Mouse (Mus musculus): ENCODE results near the gene Tulp3. TPM values are rescaled to one million over a fixed set of nuclear protein-coding genes. Genes with fewer than 3 reads are reported as not detected.

The Tulp3 gene
- total RNA-seq, 2 experiments from 2014 or later = 21.9 to 22.9 TPM

- DNase-seq (ENCODE audit: extremely low spot score in 1 of 2, low spot score in 1 of 2) = no peak
Measured at GRCm38 (mm10) chr6:128299292-128300133, 56.1 kb downstream of the Tulp3 start.

DNA sequence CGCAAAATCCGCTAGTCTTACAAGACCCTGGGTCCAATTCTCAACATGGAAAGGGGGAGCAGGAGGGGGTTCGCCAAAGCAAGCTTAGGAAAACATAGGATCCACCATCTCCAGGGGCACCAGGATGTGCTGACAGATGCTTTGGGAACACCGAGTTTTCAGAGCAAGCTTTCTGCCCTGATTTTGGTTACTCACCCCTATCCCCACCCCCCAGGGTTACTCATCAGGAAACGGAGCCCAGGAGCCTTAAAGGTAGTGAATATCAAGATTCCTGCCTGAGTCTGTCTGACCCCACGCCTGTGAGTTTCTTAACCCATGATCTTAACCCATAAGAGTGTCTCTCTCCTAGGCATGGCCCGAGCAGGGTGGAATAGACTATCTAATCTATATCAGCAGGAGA is 57.4 kb downstream of the Tulp3 start:
- DNase-seq (ENCODE audit: extremely low spot score in 1 of 2, low spot score in 1 of 2) = no peak

- DNase-seq (ENCODE audit: extremely low spot score in 1 of 2, low spot score in 1 of 2) = no peak
Measured at GRCm38 (mm10) chr6:128296750-128297393, 58.8 kb downstream of the Tulp3 start.

GRCm38 (mm10) chr6:128295876-128296749 is 59.5 kb downstream of the Tulp3 start:
- DNase-seq (ENCODE audit: extremely low spot score in 1 of 2, low spot score in 1 of 2) = no peak

DNA sequence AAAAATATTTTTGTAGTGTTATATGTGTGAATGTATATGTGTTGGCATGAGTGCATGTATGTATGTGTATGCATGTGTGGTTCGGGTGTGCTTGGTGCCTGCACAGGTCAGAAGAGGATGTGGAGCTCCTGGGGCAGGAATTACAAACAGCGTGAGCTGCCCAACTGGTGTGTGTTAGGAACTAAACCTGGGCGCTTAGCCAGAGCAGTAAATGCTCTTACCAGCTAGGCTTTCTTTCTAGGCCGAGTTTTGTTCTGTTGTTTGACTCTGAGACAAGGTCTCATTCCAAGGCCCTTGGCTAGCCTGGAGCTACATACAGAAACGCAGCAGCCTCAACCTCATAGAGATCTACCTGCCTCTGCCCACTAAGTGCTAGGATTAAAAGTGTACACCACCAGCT is 64.4 kb downstream of the Tulp3 start:
- DNase-seq (ENCODE audit: extremely low spot score in 1 of 2, low spot score in 1 of 2) = no peak

DNA sequence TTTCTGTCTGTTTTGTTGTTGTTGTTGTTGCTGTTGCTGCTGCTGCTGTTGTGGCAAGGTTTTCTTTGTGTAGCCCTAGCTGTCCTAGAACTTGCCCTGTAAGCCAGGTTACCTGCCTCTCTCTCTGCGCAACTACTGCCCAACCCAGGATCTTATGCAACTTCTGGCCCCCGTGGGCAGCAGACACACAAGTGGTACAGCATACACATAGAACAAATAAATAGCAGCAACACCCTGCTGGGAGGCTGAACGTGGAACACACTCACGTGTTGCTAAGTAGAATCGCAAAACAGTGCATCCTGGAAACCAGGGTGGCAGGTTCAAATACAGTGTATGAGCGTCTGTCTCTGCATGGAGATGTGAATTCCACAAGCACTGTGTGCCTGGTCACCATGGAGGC is 67.0 kb downstream of the Tulp3 start:
- no peak for DNase-seq (ENCODE audit: extremely low spot score in 1 of 2, low spot score in 1 of 2)

DNA sequence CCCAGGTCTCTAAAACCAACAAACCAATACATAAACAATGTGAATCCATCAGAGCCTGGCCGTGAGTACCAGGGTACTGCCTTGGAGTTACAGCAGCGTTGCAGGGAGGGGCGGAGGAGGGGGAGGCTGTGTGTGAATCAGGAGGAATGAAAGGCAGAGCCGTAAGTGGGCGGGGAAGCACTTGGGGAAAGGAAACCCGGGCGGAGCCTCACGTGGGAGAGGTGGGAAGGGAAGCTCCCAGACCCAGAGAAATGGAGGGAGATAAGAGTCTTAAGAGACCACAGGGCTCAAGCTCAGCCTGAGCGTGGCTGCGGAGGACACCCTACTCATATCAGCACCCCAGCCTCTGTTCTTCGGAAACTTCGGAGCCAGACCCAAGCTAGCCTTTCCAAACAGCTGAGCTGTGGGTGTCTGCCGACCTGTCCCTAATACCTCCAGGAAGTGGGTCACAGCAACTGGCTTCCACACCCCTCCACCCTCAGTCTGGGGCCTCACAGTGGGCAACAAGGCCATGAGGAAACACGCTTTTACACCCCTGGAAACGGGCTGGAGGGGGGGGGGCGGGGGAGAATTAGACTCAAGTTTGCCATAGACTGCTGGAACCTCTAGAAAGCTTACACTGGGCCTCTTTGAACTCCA is 69.7 kb downstream of the Tulp3 start:
- DNase-seq (ENCODE audit: extremely low spot score in 1 of 2, low spot score in 1 of 2) = no peak

GRCm38 (mm10) chr6:128282126-128282525 is 73.5 kb downstream of the Tulp3 start:
- DNase-seq (ENCODE audit: extremely low spot score in 1 of 2, low spot score in 1 of 2) = no peak

DNA sequence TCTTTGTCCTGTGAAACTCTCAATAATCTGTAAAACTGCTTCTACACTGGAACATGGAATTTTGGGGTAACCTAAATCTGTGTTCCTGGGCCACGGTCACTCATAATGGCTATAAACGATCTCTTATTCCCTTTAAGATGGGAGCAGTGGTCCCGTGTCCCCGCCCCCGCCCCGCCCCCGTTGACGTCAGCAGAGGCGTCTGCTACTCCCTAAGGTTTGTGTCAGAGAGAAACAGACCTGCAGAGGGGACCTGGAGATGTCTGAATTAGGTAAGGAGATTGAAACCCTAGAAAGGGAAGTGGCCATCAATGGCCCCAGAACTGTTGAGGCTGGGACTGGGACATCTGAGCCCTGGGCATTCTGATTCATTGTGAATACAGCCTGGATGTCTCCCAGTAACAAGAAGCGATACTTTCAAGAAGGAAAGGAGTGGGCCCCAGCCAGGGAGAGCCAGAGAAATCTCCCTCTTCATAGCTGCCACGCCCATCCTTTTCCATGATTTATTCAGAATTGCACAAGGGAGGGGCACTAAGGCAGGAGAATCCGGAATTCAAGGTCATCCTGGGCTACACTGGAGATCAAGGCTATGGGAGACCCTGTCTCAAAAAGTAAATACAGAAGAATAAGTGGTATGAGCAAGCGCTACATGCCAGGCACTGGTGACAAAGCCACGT is 75.0 kb downstream of the Tulp3 start:
- DNase-seq (ENCODE audit: extremely low spot score in 1 of 2, low spot score in 1 of 2) = no peak

GRCm38 (mm10) chr6:128279608-128280007 is 76.0 kb downstream of the Tulp3 start:
- no peak for DNase-seq (ENCODE audit: extremely low spot score in 1 of 2, low spot score in 1 of 2)

- DNase-seq (ENCODE audit: extremely low spot score in 1 of 2, low spot score in 1 of 2) = no peak
Measured at GRCm38 (mm10) chr6:128279099-128279498, 76.6 kb downstream of the Tulp3 start.

- no peak for DNase-seq (ENCODE audit: extremely low spot score in 1 of 2, low spot score in 1 of 2)
Measured at GRCm38 (mm10) chr6:128277132-128278085, 78.2 kb downstream of the Tulp3 start.

DNA sequence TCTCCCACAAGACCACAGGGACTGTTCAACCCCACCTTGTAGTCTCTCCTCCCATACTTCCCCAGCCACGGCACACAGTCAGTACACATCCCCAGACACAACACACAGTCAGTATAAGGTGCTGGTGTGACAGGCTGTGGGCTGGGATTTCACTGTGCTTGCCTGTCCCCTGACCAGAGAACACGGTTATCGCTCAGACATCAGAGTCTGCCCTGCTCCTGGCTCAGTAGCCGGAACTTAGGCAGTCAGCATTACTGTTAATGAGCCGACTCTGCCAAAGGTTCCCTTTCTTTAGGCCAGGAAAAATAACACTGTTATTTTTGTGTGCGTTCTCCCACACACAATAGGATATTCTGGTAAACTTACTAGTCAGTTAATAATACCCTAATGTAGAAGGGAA is 79.3 kb downstream of the Tulp3 start:
- no peak for DNase-seq (ENCODE audit: extremely low spot score in 1 of 2, low spot score in 1 of 2)

- DNase-seq (ENCODE audit: extremely low spot score in 1 of 2, low spot score in 1 of 2) = no peak
Measured at GRCm38 (mm10) chr6:128275506-128276064, 80.1 kb downstream of the Tulp3 start.

DNA sequence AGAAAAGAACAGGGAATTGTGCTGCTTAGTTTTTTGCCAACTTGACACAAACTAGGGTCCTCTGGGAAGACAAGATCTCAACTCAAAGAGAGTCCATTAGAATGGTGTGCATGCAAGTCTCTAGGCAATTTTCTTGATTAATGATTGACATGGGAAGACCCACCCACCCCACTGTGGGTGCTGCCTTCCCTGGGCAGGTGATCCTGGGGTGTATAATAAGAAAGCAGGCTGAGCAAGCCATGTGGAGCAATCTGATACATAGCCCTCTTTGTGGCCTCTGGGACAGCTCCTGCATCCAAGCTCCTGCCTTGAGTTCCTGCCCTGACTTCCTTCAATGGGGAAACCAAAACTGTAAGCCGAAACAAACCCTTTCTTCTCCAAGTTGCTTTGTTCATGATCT is 82.1 kb downstream of the Tulp3 start:
- DNase-seq (ENCODE audit: extremely low spot score in 1 of 2, low spot score in 1 of 2) = no peak

GRCm38 (mm10) chr6:128272754-128273153 is 82.9 kb downstream of the Tulp3 start:
- DNase-seq (ENCODE audit: extremely low spot score in 1 of 2, low spot score in 1 of 2) = no peak
